In the genomic region with DNA sequence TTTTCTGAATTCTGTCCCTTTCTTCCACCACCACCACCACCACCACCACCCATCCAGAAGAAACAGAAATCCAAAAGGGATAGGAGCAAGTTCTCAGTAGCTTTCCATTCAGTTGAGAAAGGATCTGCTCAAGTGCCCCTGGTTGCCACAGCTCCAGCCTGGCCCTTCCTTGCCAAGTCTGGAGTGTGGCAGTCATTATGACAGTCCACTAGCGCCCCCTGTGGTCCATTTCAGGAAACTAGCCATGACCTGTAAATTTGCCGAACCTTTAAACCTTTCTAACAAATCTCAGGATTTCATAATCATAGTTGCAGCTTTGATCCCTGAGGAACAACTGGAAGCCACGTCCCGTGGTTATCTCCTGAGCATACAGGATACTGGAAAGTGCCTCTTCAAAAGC, we compare ENCODE assay signal across 8 mouse cellular contexts.
A peak's percentile ranks its signal among the peaks of the same experiment; 100 is the strongest.
DNase-seq lines count a peak whose midpoint lies in the region; ATAC-seq lines count a peak whose summit lies in the region.

No protein-coding gene starts in this region.

- no peak overlapping the region for H3K27ac ChIP-seq in liver, embryonic 13.5 days
- no peak overlapping the region for H3K27ac ChIP-seq in neural tube, embryonic 15.5 days (replicated peaks)

- no peak for ATAC-seq in liver, embryonic 13.5 days (ENCODE audit: low read depth)
- peak; percentile 70; the same call in 1 of the 2 replicates for ATAC-seq in neural tube, embryonic 15.5 days (ENCODE audit: low FRiP score)

- H3K4me3 ChIP-seq in liver, embryonic 13.5 days (replicated peaks) = no peak overlapping the region
- H3K4me3 ChIP-seq in neural tube, embryonic 15.5 days (replicated peaks) = no peak overlapping the region

- no peak overlapping the region for H3K9ac ChIP-seq in liver, embryonic 13.5 days
- no peak overlapping the region for H3K9ac ChIP-seq in neural tube, embryonic 15.5 days (replicated peaks)

- no peaks in the 10 kb centered on the region for H3K27me3 ChIP-seq in liver, embryonic 13.5 days
- no peaks in the 10 kb centered on the region for H3K27me3 ChIP-seq in neural tube, embryonic 15.5 days (replicated peaks)

- H3K9me3 ChIP-seq in liver, embryonic 13.5 days (replicated peaks) = no peaks in the 10 kb centered on the region
- H3K9me3 ChIP-seq in neural tube, embryonic 15.5 days (replicated peaks) = no peaks in the 10 kb centered on the region

- H3K4me2 ChIP-seq in liver, embryonic 13.5 days = no peak overlapping the region
- H3K4me2 ChIP-seq in neural tube, embryonic 15.5 days = no peak overlapping the region

- 2% methylated on average over 4 of the region's 4 CpGs for WGBS in liver, embryonic 13.5 days (ENCODE audit: insufficient replicate concordance)
- 13% methylated on average over 4 of the region's 4 CpGs for WGBS in neural tube, embryonic 15.5 days

- peak; percentile 78 for DNase-seq in CD4-positive, CD25-positive, alpha-beta regulatory T cell, adult 2 months (ENCODE audit: low read depth, low spot score)
- DNase-seq in adrenal gland, adult 8-10 months = peak; percentile 73
- DNase-seq in embryo, embryonic 11 days = peak; percentile 82
- DNase-seq in heart, adult 9 months (ENCODE audit: low spot score in 2 of 2) = peak; percentile 53 to 76
- DNase-seq in kidney, postnatal 10 days = peak; percentile 88
- DNase-seq in liver, embryonic 13.5 days = peak; percentile 10
- peak; percentile 66 for DNase-seq in thymus, postnatal 0 days (ENCODE audit: low spot score)

- H3K4me1 ChIP-seq in liver, embryonic 13.5 days (replicated peaks) = no peaks in the 10 kb centered on the region
- no peaks in the 10 kb centered on the region for H3K4me1 ChIP-seq in neural tube, embryonic 15.5 days

- no peaks in the 10 kb centered on the region for H3K36me3 ChIP-seq in liver, embryonic 13.5 days
- no peaks in the 10 kb centered on the region for H3K36me3 ChIP-seq in neural tube, embryonic 15.5 days

Comparison
In these comparisons a context has a peak if more than half of its experiments do, and no peak if none do; other contexts are left out.
1. DNase-seq: peak in every context shown above with its lines; median percentile 88 in kidney, postnatal 10 days; 82 in embryo, embryonic 11 days; 78 in CD4-positive, CD25-positive, alpha-beta regulatory T cell, adult 2 months; 73 in adrenal gland, adult 8-10 months; 66 in thymus, postnatal 0 days; 64 in heart, adult 9 months; 10 in liver, embryonic 13.5 days.